Mouse (Mus musculus) MEL (cell line): ENCODE data around the gene Coq8b. TPM values are rescaled to one million over a fixed set of nuclear protein-coding genes. Genes with fewer than 3 reads are reported as not detected.

ENCODE experiments used
- DNase-seq: peaks from one replicate; pipeline ENCODE4 v3.0.0; 2011; ENCODE audit warnings: low read depth, low spot score
- H3K27ac ChIP-seq: 2 replicates; pipeline ENCODE4 v1.5.1; 2012; ENCODE audit warnings: low read depth, mild to moderate bottlenecking, control low read depth, low read length, moderate library complexity; ENCODE audit not compliant: control insufficient read depth
- H3K27me3 ChIP-seq, 2 experiments: fragments of 150-350 bp in 1 of 2; sonication (generic) in 1 of 2; 2 replicates each; pipeline ENCODE4 v1.6.1; 2012; ENCODE audit warnings: low read length in 2 of 2, mild to moderate bottlenecking in 2 of 2, improper control_type of control experiment in 1 of 2, moderate library complexity in 1 of 2; ENCODE audit not compliant: insufficient read depth in 2 of 2, control insufficient read depth in 1 of 2
- H3K36me3 ChIP-seq, 2 experiments: 2 replicates each; pipeline ENCODE4 v1.6.1; 2012 to 2014; ENCODE audit warnings: low read length in 2 of 2, improper control_type of control experiment in 1 of 2, inconsistent platforms in 1 of 2, mild to moderate bottlenecking in 1 of 2; ENCODE audit not compliant: insufficient read depth in 2 of 2, control insufficient read depth in 1 of 2
- H3K4me1 ChIP-seq, 2 experiments: fragments of 150-350 bp in 1 of 2; sonication (generic) in 1 of 2; 2 replicates each; pipeline ENCODE4 v1.6.1; 2012; ENCODE audit warnings: low read length in 2 of 2, improper control_type of control experiment in 1 of 2, mild to moderate bottlenecking in 1 of 2; ENCODE audit not compliant: insufficient read depth in 2 of 2, control insufficient read depth in 1 of 2
- H3K4me3 ChIP-seq, 2 experiments: fragments of 150-350 bp in 1 of 2; sonication (generic) in 1 of 2; 2 replicates each; pipeline ENCODE4 v1.5.1; 2012; ENCODE audit warnings: low read depth in 2 of 2, low read length in 2 of 2, mild to moderate bottlenecking in 2 of 2, moderate library complexity in 2 of 2, control low read depth in 1 of 2, improper control_type of control experiment in 1 of 2; ENCODE audit not compliant: control insufficient read depth in 1 of 2, insufficient read depth in 1 of 2
- H3K79me2 ChIP-seq: 2 replicates; pipeline ENCODE4 v1.6.1; 2012; ENCODE audit warnings: mild to moderate bottlenecking, low read length, moderate library complexity; ENCODE audit not compliant: control insufficient read depth, poor library complexity, insufficient read depth
- H3K9ac ChIP-seq: 2 replicates; pipeline ENCODE4 v1.6.1; 2012; ENCODE audit warnings: low read depth, mild to moderate bottlenecking, control low read depth, low read length, moderate library complexity; ENCODE audit not compliant: control insufficient read depth, poor library complexity, severe bottlenecking
- H3K9me3 ChIP-seq: fragments of 150-350 bp; sonication (generic); replicated peaks from 2 replicates; pipeline ENCODE4 v1.6.1; 2012; ENCODE audit warnings: mild to moderate bottlenecking, low read length, improper control_type of control experiment, moderate library complexity; ENCODE audit not compliant: insufficient read depth
- BHLHE40 ChIP-seq: IDR thresholded peaks from 2 replicates; pipeline ENCODE4 v1.6.1; 2012; ENCODE audit warnings: low read depth, mild to moderate bottlenecking, inconsistent platforms, low read length, improper control_type of control experiment, borderline replicate concordance
- CHD1 ChIP-seq: IDR thresholded peaks from 2 replicates; pipeline ENCODE4 v1.6.1; 2012; ENCODE audit warnings: low read depth, mild to moderate bottlenecking, inconsistent platforms, low read length, improper control_type of control experiment
- CHD2 ChIP-seq: IDR thresholded peaks from 2 replicates; pipeline ENCODE4 v1.6.1; 2011; ENCODE audit warnings: low read length, improper control_type of control experiment
- CTCF ChIP-seq, 3 experiments: IDR thresholded peaks in 2 of 3; conservative IDR thresholded peaks in 1 of 3; 2 replicates each; pipeline ENCODE4 v1.5.1; 2011 to 2012; ENCODE audit warnings: low read length in 3 of 3, low read depth in 2 of 3, mild to moderate bottlenecking in 2 of 3, improper control_type of control experiment in 1 of 3, inconsistent platforms in 1 of 3, mixed read lengths in 1 of 3, moderate library complexity in 1 of 3; ENCODE audit not compliant: control insufficient read depth in 1 of 3, insufficient read depth in 1 of 3, poor library complexity in 1 of 3, severe bottlenecking in 1 of 3
- E2F4 ChIP-seq: IDR thresholded peaks from 2 replicates; pipeline ENCODE4 v1.6.1; 2011; ENCODE audit warnings: low read depth, low read length, improper control_type of control experiment, borderline replicate concordance
- ELF1 ChIP-seq: IDR thresholded peaks from 2 replicates; pipeline ENCODE4 v1.6.1; 2014; ENCODE audit warnings: low read depth, mild to moderate bottlenecking, inconsistent platforms, low read length, improper control_type of control experiment, moderate library complexity
- EP300 ChIP-seq, 2 experiments: IDR thresholded peaks; 2 replicates each; pipeline ENCODE4 v1.6.1; 2011; ENCODE audit warnings: improper control_type of control experiment in 2 of 2, low read length in 2 of 2, low read depth in 1 of 2, mild to moderate bottlenecking in 1 of 2
- ETS1 ChIP-seq: IDR thresholded peaks from 2 replicates; pipeline ENCODE4 v1.6.1; 2012; ENCODE audit warnings: low read depth, mild to moderate bottlenecking, inconsistent platforms, low read length, improper control_type of control experiment, moderate library complexity
- GATA1 ChIP-seq: IDR thresholded peaks from 2 replicates; pipeline ENCODE4 v1.6.1; 2011; ENCODE audit warnings: low read depth, low read length, improper control_type of control experiment
- HCFC1 ChIP-seq: IDR thresholded peaks from 2 replicates; pipeline ENCODE4 v1.6.1; 2012; ENCODE audit warnings: low read depth, mild to moderate bottlenecking, inconsistent platforms, low read length, improper control_type of control experiment, moderate library complexity
- JUND ChIP-seq: IDR thresholded peaks from 2 replicates; pipeline ENCODE4 v1.6.1; 2011; ENCODE audit warnings: low read depth, mild to moderate bottlenecking, improper control_type of control experiment, low read length
- KAT2A ChIP-seq: conservative IDR thresholded peaks from 2 replicates; pipeline ENCODE4 v1.6.1; 2012; ENCODE audit warnings: low read depth, low read length, improper control_type of control experiment, inconsistent platforms
- MAFK ChIP-seq: IDR thresholded peaks from 2 replicates; pipeline ENCODE4 v1.6.1; 2011; ENCODE audit warnings: low read depth, mild to moderate bottlenecking, low read length, improper control_type of control experiment, borderline replicate concordance
- MAX ChIP-seq: IDR thresholded peaks from 2 replicates; pipeline ENCODE4 v1.6.1; 2011; ENCODE audit warnings: low read length, improper control_type of control experiment
- MAZ ChIP-seq: IDR thresholded peaks from 2 replicates; pipeline ENCODE4 v1.6.1; 2012; ENCODE audit warnings: low read depth, mild to moderate bottlenecking, inconsistent platforms, low read length, improper control_type of control experiment
- MEF2A ChIP-seq: IDR thresholded peaks from 2 replicates; pipeline ENCODE4 v1.6.1; 2014; ENCODE audit warnings: low read depth, mild to moderate bottlenecking, inconsistent platforms, low read length, improper control_type of control experiment; ENCODE audit not compliant: poor library complexity, insufficient replicate concordance, severe bottlenecking; ENCODE audit errors: extremely low read depth
- MXI1 ChIP-seq: IDR thresholded peaks from 2 replicates; pipeline ENCODE4 v1.6.1; 2011; ENCODE audit warnings: mild to moderate bottlenecking, low read depth, low read length, improper control_type of control experiment
- MYB ChIP-seq: IDR thresholded peaks from 2 replicates; pipeline ENCODE4 v1.6.1; 2011; ENCODE audit warnings: mild to moderate bottlenecking, low read depth, low read length, improper control_type of control experiment
- MYC ChIP-seq: IDR thresholded peaks from 2 replicates; pipeline ENCODE4 v1.6.1; 2011; ENCODE audit warnings: low read depth, mild to moderate bottlenecking, low read length, improper control_type of control experiment, moderate library complexity
- NELFE ChIP-seq: IDR thresholded peaks from 2 replicates; pipeline ENCODE4 v1.6.1; 2011; ENCODE audit warnings: low read depth, low read length, improper control_type of control experiment
- NRF1 ChIP-seq: IDR thresholded peaks from 2 replicates; pipeline ENCODE4 v1.6.1; 2014; ENCODE audit warnings: low read depth, mild to moderate bottlenecking, inconsistent platforms, low read length, improper control_type of control experiment, moderate library complexity; ENCODE audit not compliant: poor library complexity, insufficient read depth, severe bottlenecking
- POLR2A ChIP-seq, 2 experiments: IDR thresholded peaks; 2 replicates each; pipeline ENCODE4 v1.6.1; 2011 to 2012; ENCODE audit warnings: low read length in 2 of 2, mild to moderate bottlenecking in 2 of 2, control low read depth in 1 of 2, improper control_type of control experiment in 1 of 2, low read depth in 1 of 2, moderate library complexity in 1 of 2; ENCODE audit not compliant: control insufficient read depth in 1 of 2, insufficient read depth in 1 of 2, poor library complexity in 1 of 2
- POLR2AphosphoS2 ChIP-seq: IDR thresholded peaks from 2 replicates; pipeline ENCODE4 v1.6.1; 2011; ENCODE audit warnings: low read length, improper control_type of control experiment
- POLR2AphosphoS5 ChIP-seq: IDR thresholded peaks from 2 replicates; pipeline ENCODE4 v1.6.1; 2012; ENCODE audit warnings: low read depth, borderline replicate concordance, mild to moderate bottlenecking, inconsistent platforms, low read length, moderate library complexity, mixed read lengths
- RCOR1 ChIP-seq: IDR thresholded peaks from 2 replicates; pipeline ENCODE4 v1.6.1; 2012; ENCODE audit warnings: low read depth, mild to moderate bottlenecking, inconsistent platforms, low read length, improper control_type of control experiment
- SIN3A ChIP-seq: IDR thresholded peaks from 2 replicates; pipeline ENCODE4 v1.6.1; 2012; ENCODE audit warnings: low read length, improper control_type of control experiment, inconsistent platforms
- SMC3 ChIP-seq: IDR thresholded peaks from 2 replicates; pipeline ENCODE4 v1.6.1; 2011; ENCODE audit warnings: low read depth, low read length, improper control_type of control experiment
- TAL1 ChIP-seq: IDR thresholded peaks from 2 replicates; pipeline ENCODE4 v1.6.1; 2012; ENCODE audit warnings: mild to moderate bottlenecking, inconsistent platforms, low read length, moderate library complexity, mixed read lengths
- TBP ChIP-seq: IDR thresholded peaks from 2 replicates; pipeline ENCODE4 v1.8.0; 2011; ENCODE audit warnings: low read depth, low read length, improper control_type of control experiment
- UBTF ChIP-seq: IDR thresholded peaks from 2 replicates; pipeline ENCODE4 v1.6.1; 2012; ENCODE audit warnings: low read depth, mild to moderate bottlenecking, inconsistent platforms, low read length, improper control_type of control experiment, moderate library complexity, borderline replicate concordance; ENCODE audit not compliant: insufficient read depth
- USF1 ChIP-seq: IDR thresholded peaks from 2 replicates; pipeline ENCODE4 v1.6.1; 2014; ENCODE audit warnings: low read depth, mild to moderate bottlenecking, inconsistent platforms, low read length, improper control_type of control experiment, moderate library complexity
- USF2 ChIP-seq, 2 experiments: IDR thresholded peaks; 2 replicates each; pipeline ENCODE4 v1.6.1; 2011 to 2012; ENCODE audit warnings: improper control_type of control experiment in 2 of 2, low read length in 2 of 2, borderline replicate concordance in 1 of 2, inconsistent platforms in 1 of 2, low read depth in 1 of 2, mild to moderate bottlenecking in 1 of 2; ENCODE audit not compliant: insufficient read depth in 1 of 2
- ZC3H11A ChIP-seq: IDR thresholded peaks from 2 replicates; pipeline ENCODE4 v1.6.1; 2012; ENCODE audit warnings: low read depth, mild to moderate bottlenecking, inconsistent platforms, low read length, improper control_type of control experiment
- ZKSCAN1 ChIP-seq: IDR thresholded peaks from 2 replicates; pipeline ENCODE4 v1.6.1; 2012; ENCODE audit warnings: low read depth, mild to moderate bottlenecking, inconsistent platforms, low read length, improper control_type of control experiment, moderate library complexity
- ZMIZ1 ChIP-seq: IDR thresholded peaks from 2 replicates; pipeline ENCODE4 v1.6.1; 2012; ENCODE audit warnings: low read depth, mild to moderate bottlenecking, inconsistent platforms, low read length, improper control_type of control experiment, moderate library complexity
- ZNF384 ChIP-seq: IDR thresholded peaks from 2 replicates; pipeline ENCODE4 v1.6.1; 2012; ENCODE audit warnings: low read depth, mild to moderate bottlenecking, inconsistent platforms, low read length, improper control_type of control experiment
- polyA plus RNA-seq, 2 experiments: library from polyadenylated mRNA; stranded (reverse) in 1 of 2; unstranded in 1 of 2; fragments of >175 nt in 1 of 2; fragments of >200 nt in 1 of 2; gene quantifications; 2 replicates each; pipeline versions ENCODE4 v1.2.1 to v1.2.4; 2012; ENCODE audit warnings: low replicate concordance in 2 of 2, low read depth in 1 of 2; ENCODE audit not compliant: insufficient read length in 2 of 2, insufficient read depth in 1 of 2, missing spikeins in 1 of 2
- total RNA-seq: library from RNA; depleted of rRNA; stranded (reverse); fragments of 300-350 nt; gene quantifications from 2 replicates; pipeline ENCODE4 v1.2.3, GENCODE M21; 2012; rRNA removed

Coq8b gene
- total RNA-seq (12.5 and 13.8 TPM in 2 replicates), polyA plus RNA-seq (10 to 100 TPM in 1 of 2 experiments, not detected in 1; 22.7 TPM)

- peak within 1 kb of the TSS; percentile 71 to 95 for H3K4me3 ChIP-seq
- H3K36me3 ChIP-seq = peaks cover 0 to 8% of the 10 kb centered on the region in 2 experiments; a peak in 2 of 4 replicates
- no peaks in the 10 kb centered on the region for H3K27me3 ChIP-seq
- H3K4me1 ChIP-seq = peaks cover 6 to 20% of the 10 kb centered on the region in 2 experiments; a peak in 3 of 4 replicates
- peaks cover 2% of the 10 kb centered on the region; the same call in 1 of the 2 replicates for H3K79me2 ChIP-seq
- no peak within 1 kb of the TSS; the same call in 1 of the 2 replicates for H3K27ac ChIP-seq
- DNase-seq = peak; percentile 98
- H3K9me3 ChIP-seq = no peaks in the 10 kb centered on the region
- H3K9ac ChIP-seq = peak within 1 kb of the TSS; percentile 54
- TF ChIP-seq RCOR1 (no peak), E2F4 (no peak), USF2 (IDR thresholded peaks at IDR 0.05; ENCODE audit: borderline replicate concordance in 1 of 2, insufficient read depth in 1 of 2, low read depth in 1 of 2, low read length in 2 of 2) (no peak), MXI1 (peak; percentile 95), ZNF384 (no peak), TBP (0 out of 2 replicates have a peak, but pooled peaks have one; percentile 25), CHD1 (no peak), ZC3H11A (no peak), MEF2A (no peak), POLR2AphosphoS2 (peak; percentile 59; the same call in 1 of the 2 replicates), POLR2AphosphoS5 (no peak), SMC3 (no peak), BHLHE40 (peak; percentile 97), ZKSCAN1 (no peak), MAZ (no peak), MAX (peak; percentile 65), NELFE (peak; percentile 63), EP300 (IDR thresholded peaks at IDR 0.05; ENCODE audit: low read depth in 1 of 2, low read length in 2 of 2) (no peak), CTCF (IDR thresholded peaks at IDR 0.05 in 2 of 3, conservative IDR thresholded peaks at IDR 0.05 in 1 of 3; ENCODE audit: control insufficient read depth in 1 of 3, insufficient read depth in 1 of 3, low read depth in 2 of 3, low read length in 3 of 3, poor library complexity in 1 of 3, severe bottlenecking in 1 of 3) (no peak), ELF1 (peak; percentile 92), SIN3A (peak; percentile 88), NRF1 (peak; percentile 30; the same call in 1 of the 2 replicates), CHD2 (no peak), MYB (no peak), UBTF (no peak), POLR2A (IDR thresholded peaks at IDR 0.05; ENCODE audit: control insufficient read depth in 1 of 2, insufficient read depth in 1 of 2, low read depth in 1 of 2, low read length in 2 of 2, poor library complexity in 1 of 2) (peak; percentile 43 to 70; a peak in 3 of 4 replicates), KAT2A (no peak), MYC (peak; percentile 80), GATA1 (no peak), TAL1 (no peak), USF1 (peak; percentile 82), ETS1 (no peak), ZMIZ1 (peak; percentile 64; the same call in 1 of the 2 replicates), HCFC1 (peak; percentile 75), JUND (no peak), MAFK (no peak)
Observed at GRCm38 (mm10) chr7:27232781-27233281, at the start of gene Coq8b. Coq8b (plus strand) TSS chr7:27233023.
